In genomic region chr7:109752008-109752925, GRCm38 (mm10) we compare ENCODE assay signal across 8 mouse cellular contexts. TPM values are rescaled to one million over a fixed set of nuclear protein-coding genes. Genes with fewer than 3 reads are reported as not detected.
DNase-seq lines count a peak whose midpoint lies in the region; ATAC-seq and TF ChIP-seq lines count a peak whose summit lies in the region.

Gene Tmem9b, minus strand, starts transcription at chr7:109752875.

- TF ChIP-seq CTCF in bone marrow, adult 2 months (IDR thresholded peaks at IDR 0.05; ENCODE audit: control insufficient read depth, insufficient read depth, low read length): no peak

- H3K4me1 ChIP-seq in bone marrow, adult 2 months (ENCODE audit: control insufficient read depth, insufficient read depth, low read length): no peaks in the 10 kb centered on the region; the same call in 1 of the 2 replicates
- peaks cover 19% of the 10 kb centered on the region for H3K4me1 ChIP-seq in embryonic facial prominence, embryonic 15.5 days
- H3K4me1 ChIP-seq in kidney, embryonic 14.5 days (ENCODE audit: control insufficient read depth, insufficient read depth, low read length): peaks cover 4% of the 10 kb centered on the region; the same call in 1 of the 2 replicates

- H3K4me3 ChIP-seq in bone marrow, adult 2 months (replicated peaks; ENCODE audit: control insufficient read depth, low read depth, low read length): peak within 1 kb of the TSS; percentile 78
- peak within 1 kb of the TSS; percentile 80 for H3K4me3 ChIP-seq in embryonic facial prominence, embryonic 15.5 days (replicated peaks)
- H3K4me3 ChIP-seq in kidney, embryonic 14.5 days (ENCODE audit: low read length): peak within 1 kb of the TSS; percentile 60

- H3K9me3 ChIP-seq in embryonic facial prominence, embryonic 15.5 days (replicated peaks): no peaks in the 10 kb centered on the region
- no peaks in the 10 kb centered on the region for H3K9me3 ChIP-seq in kidney, embryonic 14.5 days (ENCODE audit: control insufficient read depth, low read length)

- ATAC-seq in embryonic facial prominence, embryonic 15.5 days (ENCODE audit: insufficient number of reproducible peaks, low FRiP score, low TSS enrichment, low read depth): peak; percentile 87
- ATAC-seq in kidney, embryonic 14.5 days (ENCODE audit: low FRiP score, low TSS enrichment): peak; percentile 90

- H3K4me2 ChIP-seq in embryonic facial prominence, embryonic 15.5 days (replicated peaks): peak within 1 kb of the TSS; percentile 74
- peak within 1 kb of the TSS; percentile 88 for H3K4me2 ChIP-seq in kidney, embryonic 14.5 days (replicated peaks; ENCODE audit: low read depth, low read length)

- H3K36me3 ChIP-seq in embryonic facial prominence, embryonic 15.5 days: no peaks in the 10 kb centered on the region
- H3K36me3 ChIP-seq in kidney, embryonic 14.5 days (ENCODE audit: control insufficient read depth, insufficient read depth, low read length): 0 out of 2 replicates have a peak, but pooled peaks cover 2% of the 10 kb centered on the region

- H3K27ac ChIP-seq in bone marrow, adult 2 months (ENCODE audit: control insufficient read depth, insufficient read depth, low read depth, low read length, poor library complexity): peak within 1 kb of the TSS; percentile 94
- H3K27ac ChIP-seq in embryonic facial prominence, embryonic 15.5 days (replicated peaks): peak within 1 kb of the TSS; percentile 84
- H3K27ac ChIP-seq in kidney, embryonic 14.5 days (ENCODE audit: low read depth, low read length): peak within 1 kb of the TSS; percentile 48

- TF ChIP-seq POLR2A in bone marrow, adult 2 months (IDR thresholded peaks at IDR 0.05; ENCODE audit: borderline replicate concordance, control insufficient read depth, low read depth, low read length): peak; percentile 61; the same call in 1 of the 2 replicates

- DNase-seq in A20 (ENCODE audit: low read depth, low spot score): peak; percentile 89
- peak; percentile 86 to 89 for DNase-seq in heart, adult 9 months (ENCODE audit: low spot score in 2 of 2)
- DNase-seq in liver: peak; percentile 87
- DNase-seq in monocyte, adult 2 months (ENCODE audit: low read depth in 1 of 2, low spot score in 2 of 2): peak; percentile 30 to 67
- DNase-seq in spleen, postnatal 14 days (ENCODE audit: low spot score in 2 of 2): peak; percentile 58 to 74

- WGBS in bone marrow, adult 2 months: 1% methylated on average over 74 of the region's 74 CpGs
- under 1% methylated on average over 74 of the region's 74 CpGs for WGBS in embryonic facial prominence, embryonic 15.5 days
- WGBS in kidney, embryonic 14.5 days: under 1% methylated on average over 58 of the region's 74 CpGs

- peak within 1 kb of the TSS; percentile 86 for H3K9ac ChIP-seq in embryonic facial prominence, embryonic 15.5 days
- peak within 1 kb of the TSS; percentile 79 for H3K9ac ChIP-seq in kidney, embryonic 14.5 days (ENCODE audit: low read depth, low read length)

- H3K27me3 ChIP-seq in embryonic facial prominence, embryonic 15.5 days: no peaks in the 10 kb centered on the region
- H3K27me3 ChIP-seq in kidney, embryonic 14.5 days (ENCODE audit: control insufficient read depth, insufficient read depth, low read length): no peaks in the 10 kb centered on the region

RNA-seq across cellular contexts. Expression of gene Tmem9b, which starts in this region (rescaled TPM):
- 20.4 and 22.5 TPM in 2 replicates for polyA plus RNA-seq in bone marrow, adult 2 months (2011; ENCODE audit: insufficient read depth, insufficient read length, low replicate concordance, missing spikeins)
- polyA plus RNA-seq in embryonic facial prominence, embryonic 15.5 days (2015; fragmentation: Nextera tagmentation; extraction: Ambion mirVana): 67.6 and 68.1 TPM in 2 replicates
- polyA plus RNA-seq in kidney, embryonic 14.5 days (2014; fragmentation: Nextera tagmentation; extraction: Ambion mirVana): 41.1 and 46.9 TPM in 2 replicates

Comparison
In these comparisons a context has a peak if more than half of its experiments do, and no peak if none do; other contexts are left out.
1. Peak in every context shown above with its lines: DNase-seq, ATAC-seq, H3K4me3 ChIP-seq and H3K27ac ChIP-seq.